Mouse (Mus musculus) ES-CJ7 (cell line): ENCODE measurements around the gene Cnnm1.

Experiments
- DNase-seq: peaks from one replicate; pipeline ENCODE4 v3.0.0; 2011; ENCODE audit warnings: low read depth, low spot score

Cnnm1 gene

DNA sequence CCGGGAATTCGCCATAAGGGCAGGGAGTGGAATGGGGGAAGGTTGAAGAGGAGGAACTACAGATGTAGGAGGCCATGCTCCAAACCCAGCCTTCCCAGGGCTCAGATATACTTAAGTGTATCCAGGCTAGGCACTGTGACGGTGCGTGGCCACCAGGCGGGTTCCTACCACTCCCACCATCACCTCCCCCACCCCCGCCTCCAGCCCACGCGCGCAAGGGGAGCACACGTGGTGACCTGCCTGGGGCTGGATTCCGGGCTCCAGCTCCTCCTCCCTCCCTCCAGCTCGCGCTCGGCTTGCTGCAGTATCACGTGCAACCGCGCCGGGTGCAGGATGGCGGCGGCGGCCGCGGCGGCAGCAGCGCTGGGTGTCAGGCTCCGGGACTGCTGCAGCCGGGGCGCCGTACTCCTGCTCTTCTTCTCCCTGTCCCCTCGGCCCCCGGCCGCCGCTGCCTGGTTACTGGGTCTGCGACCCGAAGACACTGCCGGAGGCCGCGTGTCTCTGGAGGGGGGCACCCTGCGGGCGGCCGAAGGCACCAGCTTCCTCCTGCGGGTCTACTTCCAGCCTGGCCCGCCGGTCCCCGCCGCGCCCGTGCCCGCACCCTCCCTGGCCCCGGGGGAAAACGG, at the start of gene Cnnm1:
Gene Cnnm1 (plus strand): TSS at position 325 of the 626 bp plus-strand sequence.
- DNase-seq = peak; percentile 82

DNA sequence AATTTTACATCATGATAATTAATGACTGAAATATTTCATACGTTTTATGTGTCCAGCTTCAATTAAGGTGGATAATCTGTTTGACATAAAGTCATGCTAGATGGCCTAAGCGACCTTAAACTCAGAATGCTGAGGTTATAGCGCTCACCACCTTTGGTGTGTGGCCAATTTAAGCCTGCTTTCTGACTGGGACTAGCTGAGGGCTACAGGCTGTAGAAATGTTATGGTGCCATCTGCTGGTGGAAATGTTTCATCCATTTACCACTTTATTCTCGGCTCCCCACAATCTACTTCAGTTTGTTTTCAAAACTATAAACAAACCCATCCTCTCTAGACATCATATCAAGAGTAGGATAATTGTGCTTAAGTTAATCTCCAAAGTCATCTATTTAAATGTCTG, 43.9 kb upstream of the Cnnm1 start:
- DNase-seq = peak; percentile 64

DNA sequence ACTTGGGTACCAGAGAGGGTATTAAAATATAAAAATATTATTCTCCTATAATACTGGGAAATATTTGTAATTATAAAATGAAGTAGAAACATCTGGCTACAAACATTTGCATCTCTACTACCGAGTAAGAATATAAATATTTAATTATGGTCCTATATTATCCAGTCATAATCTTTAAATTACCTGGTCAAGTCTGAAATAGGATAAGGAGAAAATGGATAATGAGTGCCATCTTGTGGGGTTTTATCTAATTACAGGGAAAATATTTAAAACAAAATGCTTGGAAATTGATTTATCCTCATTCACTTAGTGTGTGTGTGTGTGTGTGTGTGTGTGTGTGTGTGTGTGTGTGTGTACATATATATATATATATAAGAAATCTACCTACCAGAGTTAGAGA, 33.1 kb upstream of the Cnnm1 start:
- no peak for DNase-seq

DNA sequence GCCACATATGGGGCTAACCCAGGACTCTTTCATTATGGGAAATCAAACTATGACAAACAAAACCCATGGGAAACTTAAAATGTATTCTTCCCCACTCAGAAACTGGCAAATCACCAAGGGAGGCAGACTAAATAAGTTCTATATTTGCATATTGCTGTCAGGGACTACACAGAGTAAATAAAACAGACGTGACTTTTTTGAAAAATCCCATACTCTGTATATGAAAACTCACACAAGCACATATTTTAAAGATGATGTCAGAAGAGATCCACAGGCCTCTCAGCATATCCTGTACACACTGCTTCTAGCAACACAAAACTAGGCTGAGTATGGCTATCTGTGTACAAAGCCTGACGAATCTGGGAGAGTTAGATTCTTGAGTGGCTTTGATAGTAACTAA, 24.7 kb upstream of the Cnnm1 start:
- DNase-seq = no peak

DNA sequence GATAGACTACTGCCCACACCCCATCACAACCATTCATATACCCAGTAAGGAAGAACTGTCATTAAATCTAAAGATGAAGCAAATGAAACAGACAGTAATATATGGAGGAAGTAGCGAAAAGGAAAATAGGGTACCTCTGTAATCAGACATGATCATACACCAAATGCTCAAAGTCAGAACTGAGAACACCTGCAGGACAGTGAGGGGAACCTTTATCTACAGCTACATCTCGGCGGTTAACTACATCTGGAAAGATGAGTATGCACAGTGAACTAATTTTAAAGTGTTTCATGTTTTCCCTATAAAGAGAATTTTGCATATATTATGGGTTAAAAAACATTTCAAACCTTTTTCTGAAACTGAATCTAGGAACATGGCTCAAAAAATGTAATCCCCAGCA, 19.7 kb upstream of the Cnnm1 start:
- DNase-seq = no peak

DNA sequence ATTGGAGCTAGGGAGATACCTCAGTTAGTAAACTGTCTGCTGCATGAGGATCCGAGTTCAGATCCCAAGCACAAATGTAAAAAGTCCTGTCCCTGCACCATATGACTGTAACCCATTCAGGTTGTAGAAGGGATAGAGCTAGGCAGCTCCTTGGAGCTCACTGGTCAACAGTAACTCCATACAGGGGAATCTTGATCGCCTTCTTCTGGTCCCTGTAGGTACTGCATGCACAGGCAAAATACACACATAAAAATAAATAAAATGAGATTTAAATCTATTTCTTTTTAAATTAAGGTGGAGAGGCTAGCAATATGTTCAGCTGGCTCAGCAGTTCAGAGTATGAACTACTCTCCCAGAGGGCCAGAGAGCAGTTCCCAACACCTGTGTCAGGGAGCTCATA, 16.2 kb upstream of the Cnnm1 start:
- peak; percentile 38 for DNase-seq

DNA sequence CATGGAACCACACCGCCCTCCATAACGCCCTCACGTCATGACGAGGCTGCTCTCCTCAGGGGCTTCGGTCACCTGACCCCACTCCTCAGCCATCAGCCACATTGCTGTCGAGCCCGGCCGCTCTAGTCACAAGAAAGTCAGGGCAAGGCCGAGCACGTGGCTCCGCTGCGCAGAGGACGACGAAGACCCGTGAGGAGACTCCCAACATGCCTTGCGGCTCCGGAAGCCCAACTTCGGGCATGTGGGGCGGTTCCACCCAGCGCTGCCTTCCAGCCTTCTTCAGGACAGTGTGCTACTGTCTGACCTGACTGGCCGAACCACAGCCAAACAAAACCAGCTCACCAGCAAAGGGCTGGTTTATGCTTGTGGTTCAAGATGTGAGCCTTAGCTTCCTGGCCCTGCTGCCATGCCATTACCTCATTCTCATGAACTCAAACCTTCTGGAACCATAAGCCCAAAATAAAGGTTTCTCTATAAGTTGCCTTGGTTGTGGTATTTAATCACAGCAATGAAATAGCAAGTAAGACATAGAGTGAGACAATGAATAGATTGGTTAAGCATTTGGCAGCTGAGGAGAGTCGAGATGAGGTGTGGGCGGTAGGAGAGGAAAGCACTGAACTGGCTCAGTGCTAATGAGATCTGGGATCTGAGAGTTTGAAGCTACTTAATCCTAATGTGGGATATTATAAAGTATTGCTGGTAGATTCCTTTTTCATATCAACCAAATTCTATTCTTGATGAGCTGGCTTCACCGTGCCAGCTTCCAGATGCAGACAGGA, 12.6 kb upstream of the Cnnm1 start:
- DNase-seq = peak; percentile 40

DNA sequence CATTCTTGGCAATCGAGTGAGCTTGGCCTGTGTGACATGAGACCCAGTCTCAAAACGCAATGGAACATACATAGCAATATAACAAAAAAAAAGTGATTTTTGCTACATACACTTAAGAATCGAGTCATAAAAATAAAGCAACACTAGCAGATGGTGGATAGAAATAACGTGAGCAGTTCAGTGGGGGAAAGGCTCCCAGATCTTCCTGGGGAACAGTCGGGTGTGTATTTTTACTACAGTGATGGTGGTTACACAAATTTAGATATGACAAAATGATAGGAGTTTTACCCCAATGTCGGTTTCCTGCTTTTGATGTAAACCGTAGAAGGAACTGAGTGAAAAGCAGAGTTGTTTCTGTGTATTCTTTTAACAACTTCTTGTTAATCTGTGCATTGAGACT, 990 bp upstream of the Cnnm1 start:
- DNase-seq = no peak

DNA sequence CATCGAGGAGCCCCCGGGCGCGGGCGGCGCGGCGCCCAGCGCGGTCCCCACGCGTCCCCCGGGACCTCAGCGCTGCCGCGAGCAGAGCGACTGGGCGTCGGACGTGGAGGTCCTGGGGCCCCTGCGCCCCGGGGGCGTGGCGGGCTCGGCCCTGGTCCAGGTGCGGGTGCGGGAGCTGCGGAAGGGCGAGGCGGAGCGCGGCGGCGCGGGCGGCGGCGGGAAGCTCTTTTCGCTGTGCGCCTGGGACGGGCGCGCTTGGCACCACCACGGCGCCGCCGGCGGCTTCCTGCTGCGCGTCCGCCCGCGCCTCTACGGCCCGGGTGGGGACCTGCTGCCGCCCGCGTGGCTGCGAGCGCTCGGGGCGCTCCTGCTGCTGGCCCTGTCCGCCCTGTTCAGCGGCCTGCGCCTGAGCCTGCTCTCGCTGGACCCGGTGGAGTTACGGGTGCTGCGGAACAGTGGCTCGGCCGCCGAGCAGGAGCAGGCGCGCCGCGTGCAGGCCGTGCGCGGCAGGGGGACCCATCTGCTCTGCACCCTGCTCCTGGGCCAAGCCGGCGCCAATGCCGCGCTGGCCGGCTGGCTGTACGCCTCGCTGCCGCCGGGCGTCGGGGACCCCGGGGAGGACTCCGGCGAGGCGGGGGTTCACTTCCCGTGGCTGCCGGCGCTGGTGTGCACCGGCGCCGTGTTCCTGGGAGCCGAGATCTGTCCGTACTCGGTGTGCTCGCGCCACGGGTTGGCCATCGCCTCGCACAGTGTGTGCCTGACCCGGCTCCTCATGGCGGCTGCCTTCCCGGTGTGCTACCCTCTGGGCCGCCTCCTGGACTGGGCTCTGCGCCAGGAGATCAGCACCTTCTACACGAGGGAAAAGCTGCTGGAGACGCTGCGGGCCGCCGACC, 778 bp downstream of the Cnnm1 start:
- DNase-seq = peak; percentile 29

DNA sequence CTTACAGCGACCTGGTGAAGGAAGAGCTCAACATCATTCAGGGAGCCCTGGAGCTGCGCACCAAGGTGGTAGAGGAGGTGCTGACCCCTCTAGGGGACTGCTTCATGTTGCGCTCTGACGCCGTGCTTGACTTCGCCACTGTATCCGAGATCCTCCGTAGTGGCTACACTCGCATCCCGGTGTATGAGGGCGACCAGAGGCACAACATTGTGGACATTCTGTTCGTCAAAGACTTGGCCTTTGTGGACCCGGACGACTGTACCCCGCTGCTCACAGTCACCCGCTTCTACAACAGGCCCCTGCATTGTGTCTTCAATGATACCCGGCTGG, 1.4 kb downstream of the Cnnm1 start:
- peak; percentile 24 for DNase-seq

DNA sequence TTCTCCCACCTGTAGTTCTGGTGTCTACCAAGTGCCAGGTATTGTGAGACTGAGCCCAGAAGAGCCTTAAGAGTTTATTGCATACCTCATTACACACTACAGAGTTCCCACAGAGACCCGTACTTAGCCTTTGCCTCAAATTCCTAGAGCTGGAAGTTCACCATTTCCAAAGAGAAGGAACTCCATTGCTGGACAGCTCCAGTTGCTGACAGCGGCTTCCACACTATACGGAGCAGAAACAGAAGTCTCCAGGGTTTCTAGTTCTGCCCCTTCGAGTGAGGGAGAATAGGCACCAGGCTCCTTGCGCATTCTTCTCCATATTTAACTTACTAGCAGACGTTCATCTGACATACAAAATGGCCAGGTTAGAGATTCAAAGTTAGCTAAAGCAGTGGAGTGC, 2.0 kb downstream of the Cnnm1 start:
- peak; percentile 44 for DNase-seq

DNA sequence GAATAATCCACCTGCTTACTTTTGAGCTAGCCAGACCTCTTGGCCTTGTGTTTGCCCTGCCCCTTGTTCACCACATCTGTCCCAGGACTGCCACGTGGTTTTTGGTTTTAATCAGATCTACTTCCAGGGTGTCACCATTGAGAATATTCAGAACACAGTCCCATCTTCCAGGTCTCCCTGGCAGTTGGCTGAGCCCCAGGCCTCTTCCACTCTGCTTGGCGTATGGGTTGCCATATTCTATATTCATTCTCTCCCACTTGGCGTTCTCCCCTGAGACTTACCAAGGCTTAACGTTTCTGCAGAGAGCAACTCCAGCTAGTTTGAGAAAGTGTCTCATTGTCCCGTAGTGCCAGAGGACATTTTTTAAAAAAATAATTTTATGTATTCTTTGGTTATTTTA, 2.7 kb downstream of the Cnnm1 start:
- no peak for DNase-seq

DNA sequence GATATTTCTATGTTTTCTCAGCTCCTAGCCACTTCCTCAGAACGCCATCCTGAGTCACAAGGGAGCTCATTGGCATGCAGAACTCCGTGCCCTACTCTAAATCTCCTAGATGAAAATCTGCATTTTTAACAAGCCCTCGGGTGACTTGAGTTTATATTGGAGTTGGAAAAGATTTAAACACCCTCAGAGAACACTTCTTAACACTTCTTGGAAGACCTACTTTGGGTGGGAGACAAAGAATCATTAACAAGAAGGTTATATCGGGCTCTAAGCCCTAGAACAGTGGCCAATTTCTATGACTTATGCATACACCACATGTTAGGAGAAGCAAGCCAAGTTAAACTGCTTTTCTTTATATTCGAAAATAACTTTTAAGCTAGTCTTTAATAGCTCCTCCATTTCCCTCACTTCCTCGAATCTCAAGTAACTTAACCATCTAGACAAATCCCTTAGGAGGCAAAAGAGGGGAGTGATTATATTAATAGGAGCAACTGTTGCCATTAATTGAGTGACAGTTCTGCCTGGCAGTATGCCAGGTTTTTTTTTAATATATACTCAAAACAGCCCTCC, 4.5 kb downstream of the Cnnm1 start:
- no peak for DNase-seq

DNA sequence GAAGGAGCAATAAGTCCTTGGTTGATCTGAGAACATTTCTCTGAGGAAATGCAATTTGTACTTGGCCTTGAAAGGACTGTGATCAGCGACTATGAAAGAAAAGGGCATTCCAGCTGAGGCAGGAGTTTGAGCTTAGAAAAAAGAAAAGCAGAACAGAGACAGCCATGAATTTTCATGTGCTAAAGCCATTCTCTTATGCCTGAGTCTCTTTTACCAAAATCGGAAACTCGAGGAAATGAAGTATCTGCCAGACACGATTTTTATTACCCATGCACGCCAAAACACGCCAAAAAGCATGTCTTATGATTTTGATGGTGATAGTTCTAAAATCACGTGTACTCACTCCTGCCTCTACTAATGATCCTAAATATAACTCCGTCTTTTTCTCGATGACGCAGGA, 11.3 kb downstream of the Cnnm1 start:
- no peak for DNase-seq

DNA sequence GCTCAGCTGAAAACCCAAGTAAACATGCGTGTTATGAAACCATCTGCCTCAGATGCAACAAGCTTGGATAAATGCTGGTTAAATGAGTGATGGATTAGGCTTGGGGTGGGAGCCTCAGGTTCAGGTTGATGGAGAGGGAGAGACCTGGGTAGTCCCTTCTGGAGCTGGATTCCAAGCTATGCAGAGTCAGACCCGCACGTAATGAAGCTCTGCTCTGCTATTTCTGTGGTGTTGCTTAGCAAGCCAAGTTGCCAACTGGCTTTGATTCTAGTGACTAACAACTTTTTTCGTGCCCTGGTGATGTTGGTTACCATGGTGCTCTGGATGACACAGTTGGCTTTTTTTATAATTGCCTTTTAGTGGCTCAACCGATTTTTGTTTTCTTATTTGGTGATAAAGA, 11.9 kb downstream of the Cnnm1 start:
- no peak for DNase-seq

DNA sequence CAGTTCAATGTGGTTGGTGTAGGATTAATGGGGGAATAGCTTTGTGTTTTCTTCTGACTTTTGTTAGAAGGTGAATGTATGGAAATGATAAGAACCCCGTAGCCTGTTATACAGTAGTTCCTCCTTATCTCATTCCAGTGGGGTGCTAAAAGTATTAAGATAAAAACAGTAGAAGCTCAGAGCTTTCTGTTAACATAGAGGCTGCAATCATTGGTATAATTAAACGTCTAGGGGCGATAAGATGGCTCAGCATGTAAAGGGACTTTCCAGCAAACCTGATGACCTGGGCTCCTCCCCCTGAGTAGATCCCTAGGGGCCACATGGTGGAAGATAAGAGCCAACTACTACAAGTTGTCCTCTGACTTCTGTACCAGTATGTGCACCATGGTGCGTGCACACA, 12.8 kb downstream of the Cnnm1 start:
- no peak for DNase-seq

DNA sequence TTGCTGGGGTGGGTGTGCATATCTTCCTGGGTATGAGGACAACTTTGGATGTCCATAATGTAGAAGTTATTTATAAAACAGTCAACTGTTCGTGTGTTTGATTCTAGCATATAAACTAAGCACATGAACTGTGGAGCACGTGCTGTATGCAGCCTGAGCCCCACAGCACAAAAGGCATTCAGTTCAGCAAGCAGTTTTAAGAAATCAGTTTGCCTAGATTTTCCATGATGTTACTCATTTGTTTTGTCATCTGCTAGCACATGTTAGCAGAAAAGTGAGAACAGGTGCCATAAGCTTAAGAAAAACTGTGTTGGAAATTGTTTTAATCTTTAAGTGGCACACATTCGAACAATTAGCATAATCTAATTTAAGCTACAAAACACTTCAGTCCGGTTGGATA, 19.7 kb downstream of the Cnnm1 start:
- no peak for DNase-seq

DNA sequence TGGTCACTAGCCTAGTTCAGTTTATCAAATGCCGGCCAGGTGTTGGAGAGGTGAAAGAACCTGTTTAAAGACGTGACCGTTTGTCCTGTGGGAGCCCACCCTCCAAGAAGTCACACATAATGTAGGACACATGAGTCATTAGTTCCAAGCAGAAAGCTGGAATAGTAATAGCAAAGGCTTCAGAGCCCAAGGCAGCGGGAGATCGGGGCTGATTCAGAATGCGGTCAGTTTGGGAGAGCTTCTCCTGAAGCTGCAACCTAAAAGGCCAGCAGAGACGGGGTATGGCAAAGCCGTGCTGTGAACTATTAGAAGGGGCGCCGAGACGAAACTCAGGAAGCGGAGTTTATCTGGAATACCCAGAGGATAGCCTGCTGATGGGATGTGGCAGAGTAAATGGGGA, 20.2 kb downstream of the Cnnm1 start:
- no peak for DNase-seq

DNA sequence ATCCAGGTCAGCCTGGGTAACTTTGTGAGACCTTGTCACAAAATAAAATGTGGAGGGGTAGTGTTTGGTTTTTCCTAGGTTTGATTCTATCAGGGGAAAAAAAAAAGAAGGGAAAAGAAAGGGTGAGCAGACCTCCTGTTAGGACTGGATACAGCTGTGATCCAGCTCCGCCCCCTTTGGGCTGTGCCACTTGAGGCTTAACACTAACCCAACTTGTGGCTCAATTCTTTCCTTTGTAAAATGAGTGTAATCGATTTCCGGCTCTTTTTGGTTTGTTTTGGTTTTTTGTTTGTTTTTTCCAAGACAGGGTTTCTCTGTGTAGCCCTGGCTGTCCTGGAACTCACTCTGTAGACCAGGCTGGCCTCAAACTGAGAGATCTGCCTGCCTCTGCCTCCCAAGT, 21.9 kb downstream of the Cnnm1 start:
- DNase-seq = no peak

DNA sequence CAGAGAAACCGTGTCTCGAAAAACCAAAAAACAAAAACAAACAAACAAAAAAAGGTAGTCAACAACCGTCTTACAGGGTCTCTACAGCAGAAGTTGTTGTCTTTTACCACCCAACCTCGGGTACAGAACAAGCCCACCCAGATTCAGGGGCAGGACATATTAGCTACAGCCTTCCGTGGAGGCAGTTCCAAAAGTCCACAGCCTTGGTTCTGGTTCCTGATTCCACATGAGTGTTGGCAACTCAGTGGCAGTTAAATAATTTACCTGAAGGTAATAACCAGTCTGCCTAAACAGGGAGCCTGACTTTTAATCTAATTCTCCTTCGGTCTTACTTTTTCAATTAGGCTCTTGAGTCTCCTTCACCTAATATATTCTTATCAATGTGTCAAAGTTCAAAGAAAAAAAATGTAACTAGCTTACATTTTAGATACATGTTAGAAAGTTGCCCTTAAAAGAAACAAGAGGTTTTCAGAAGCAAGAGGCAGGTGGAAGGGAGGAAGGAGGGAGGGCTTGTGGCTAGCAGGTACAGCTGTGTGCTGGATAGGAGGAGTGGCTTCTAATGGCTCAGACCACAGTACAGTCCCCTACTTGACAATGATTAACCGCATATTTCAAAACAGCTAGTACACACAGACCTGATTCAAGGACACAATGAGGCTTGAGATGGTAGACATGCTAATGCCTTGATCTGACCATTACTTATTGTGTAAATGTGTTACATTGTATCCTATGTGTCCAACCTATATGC, 23.5 kb downstream of the Cnnm1 start:
- no peak for DNase-seq

DNA sequence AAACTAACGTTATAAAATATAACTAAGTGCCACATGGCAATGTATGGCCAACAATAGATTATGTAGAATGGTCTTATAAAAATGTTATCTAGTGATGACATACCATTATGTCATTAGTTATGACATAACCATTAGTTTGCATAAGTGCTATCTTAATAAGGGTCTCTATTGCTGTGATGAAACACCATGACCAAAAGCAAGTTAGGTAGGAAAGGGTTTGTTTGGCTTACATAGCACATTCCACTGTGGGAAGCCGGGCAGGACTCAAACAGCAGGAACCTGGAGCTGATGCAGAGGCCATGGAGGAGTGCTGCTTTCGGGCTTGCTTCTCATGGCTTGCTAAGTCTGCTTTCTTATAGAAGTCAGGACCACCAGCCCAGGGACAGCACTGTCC, 24.1 kb downstream of the Cnnm1 start:
- DNase-seq = no peak

DNA sequence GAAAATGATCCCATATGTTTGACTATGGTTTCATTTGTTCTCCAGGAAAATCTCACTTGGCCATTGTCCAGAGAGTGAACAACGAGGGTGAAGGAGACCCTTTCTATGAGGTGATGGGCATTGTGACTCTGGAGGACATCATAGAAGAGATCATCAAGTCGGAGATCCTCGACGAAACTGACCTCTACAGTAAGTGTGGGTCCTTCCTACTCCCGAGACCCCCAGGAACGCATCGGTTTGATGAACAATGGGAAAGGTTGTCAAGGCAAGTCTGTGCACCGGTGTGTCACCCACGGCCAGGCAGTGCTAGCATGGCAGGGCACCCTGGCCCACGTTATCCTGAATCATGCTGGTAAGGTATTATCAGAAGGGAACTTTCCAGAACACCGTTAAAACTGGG, 24.8 kb downstream of the Cnnm1 start:
- no peak for DNase-seq
